Mouse (Mus musculus) retina, adult 2 months (tissue): Measurements from ENCODE around the gene Cerkl.
A peak's percentile ranks its signal among the peaks of the same experiment; 100 is the strongest.

ENCODE experiments used
- DNase-seq: peaks from one replicate; pipeline ENCODE4 v3.0.0-alpha.2; 2012; ENCODE audit warnings: low read depth, low spot score

Gene Cerkl

GRCm38 (mm10) chr2:79443401-79443800 lies 13.2 kb downstream of the Cerkl start:
- no peak for DNase-seq

GRCm38 (mm10) chr2:79442906-79443305 lies 13.7 kb downstream of the Cerkl start:
- no peak for DNase-seq

GRCm38 (mm10) chr2:79442227-79442626 lies 14.4 kb downstream of the Cerkl start:
- no peak for DNase-seq

- no peak for DNase-seq
Measured at GRCm38 (mm10) chr2:79430061-79430460, 26.5 kb downstream of the Cerkl start.

- no peak for DNase-seq
Measured at GRCm38 (mm10) chr2:79429650-79430049, 26.9 kb downstream of the Cerkl start.

GRCm38 (mm10) chr2:79429108-79429507 lies 27.5 kb downstream of the Cerkl start:
- DNase-seq, result no peak

- no peak for DNase-seq
Measured at GRCm38 (mm10) chr2:79428569-79429104, 27.9 kb downstream of the Cerkl start.

GRCm38 (mm10) chr2:79428022-79428421 lies 28.6 kb downstream of the Cerkl start:
- DNase-seq, result no peak

- no peak for DNase-seq
Measured at GRCm38 (mm10) chr2:79421696-79422095, 34.9 kb downstream of the Cerkl start.

GRCm38 (mm10) chr2:79414505-79414904 lies 42.1 kb downstream of the Cerkl start:
- no peak for DNase-seq

GRCm38 (mm10) chr2:79410903-79411255 lies 45.7 kb downstream of the Cerkl start:
- no peak for DNase-seq

- DNase-seq, result no peak
Measured at GRCm38 (mm10) chr2:79410247-79410902, 46.2 kb downstream of the Cerkl start.

GRCm38 (mm10) chr2:79405661-79406405 lies 50.8 kb downstream of the Cerkl start:
- no peak for DNase-seq

- DNase-seq, result no peak
Measured at GRCm38 (mm10) chr2:79400045-79400444, 56.5 kb downstream of the Cerkl start.

- DNase-seq, result peak; percentile 82
Measured at GRCm38 (mm10) chr2:79399234-79400000, 57.2 kb downstream of the Cerkl start.

GRCm38 (mm10) chr2:79398831-79399230 lies 57.8 kb downstream of the Cerkl start:
- no peak for DNase-seq

GRCm38 (mm10) chr2:79398343-79398742 lies 58.2 kb downstream of the Cerkl start:
- DNase-seq, result no peak

GRCm38 (mm10) chr2:79397107-79397506 lies 59.5 kb downstream of the Cerkl start:
- no peak for DNase-seq

GRCm38 (mm10) chr2:79379087-79380041 lies 77.2 kb downstream of the Cerkl start:
- no peak for DNase-seq

- DNase-seq, result no peak
Measured at GRCm38 (mm10) chr2:79378346-79379086, 78.1 kb downstream of the Cerkl start.
